Mouse (Mus musculus): ENCODE measurements around the gene Gm21680. TPM values are rescaled to one million over a fixed set of nuclear protein-coding genes. Genes with fewer than 3 reads are reported as not detected.
"Not testable (repeated sequence)": the region's sequence is repeated elsewhere in the genome, so short reads cannot be mapped to it uniquely, and the experiment has no call there.

Gm21680 gene
- total and polyA plus RNA-seq, 2 experiments from 2014 or later, result not detected

GRCm38 (mm10) chr5:25945391-25945790 is 27.1 kb downstream of the Gm21680 start:
- H3K9ac ChIP-seq (replicated peaks; ENCODE audit: low read depth, low read length); H3K4me3 ChIP-seq (ENCODE audit: low read depth, low read length); H3K9me3 ChIP-seq (replicated peaks; ENCODE audit: control insufficient read depth, low read length); H3K27ac ChIP-seq (ENCODE audit: low read depth); H3K36me3 ChIP-seq (replicated peaks; ENCODE audit: control insufficient read depth, insufficient read depth, low read length); ATAC-seq (ENCODE audit: insufficient read depth, low read depth); H3K27me3 ChIP-seq (ENCODE audit: control insufficient read depth, insufficient read depth, low read length); H3K4me1 ChIP-seq (ENCODE audit: control insufficient read depth, insufficient read depth); H3K4me2 ChIP-seq (ENCODE audit: low read depth, low read length): not testable (repeated sequence)
- 72% methylated on average over 2 of the region's 2 CpGs for WGBS
- peak; percentile 5 for DNase-seq (ENCODE audit: low spot score)

- H3K27me3 ChIP-seq (ENCODE audit: control insufficient read depth, insufficient read depth, low read length); DNase-seq (ENCODE audit: low spot score); H3K9me3 ChIP-seq (replicated peaks; ENCODE audit: control insufficient read depth, low read length); H3K4me1 ChIP-seq (ENCODE audit: control insufficient read depth, insufficient read depth); H3K27ac ChIP-seq (ENCODE audit: low read depth); H3K36me3 ChIP-seq (replicated peaks; ENCODE audit: control insufficient read depth, insufficient read depth, low read length); H3K9ac ChIP-seq (replicated peaks; ENCODE audit: low read depth, low read length); ATAC-seq (ENCODE audit: insufficient read depth, low read depth); H3K4me2 ChIP-seq (ENCODE audit: low read depth, low read length); H3K4me3 ChIP-seq (ENCODE audit: low read depth, low read length): not testable (repeated sequence)
- WGBS, result 41% methylated on average over 2 of the region's 2 CpGs
Measured at GRCm38 (mm10) chr5:25942281-25942680, 30.2 kb downstream of the Gm21680 start, which contains the start of gene Gm21663. Gene Gm21663, minus strand, starts transcription at chr5:25942381.

Other genes with a start within 250 kb of the Gm21680 start
- gene Actr3b, start 212.7 kb downstream of the Gm21680 start, total RNA-seq (2014; rRNA removed; ENCODE audit: low replicate concordance), result 12.0 and 16.7 TPM in 2 replicates
- 27.6 and 29.4 TPM in 2 replicates for gene Actr3b, start 212.7 kb downstream of the Gm21680 start, polyA plus RNA-seq (2015; fragmentation: Nextera tagmentation; extraction: Ambion mirVana)
- 0.42 TPM in 1 of 2 replicates, not detected in the other for gene Gm21663, start 30.3 kb downstream of the Gm21680 start, total RNA-seq (2014; rRNA removed; ENCODE audit: low replicate concordance)
- not detected in 2 replicates for gene Gm21663, start 30.3 kb downstream of the Gm21680 start, polyA plus RNA-seq (2015; fragmentation: Nextera tagmentation; extraction: Ambion mirVana)
- gene Gm21671, start 18.2 kb downstream of the Gm21680 start, total RNA-seq (2014; rRNA removed; ENCODE audit: low replicate concordance), result not detected in 2 replicates
- gene Gm21671, start 18.2 kb downstream of the Gm21680 start, polyA plus RNA-seq (2015; fragmentation: Nextera tagmentation; extraction: Ambion mirVana), result not detected in 2 replicates
- not detected in 2 replicates for gene Gm21698, start 16.0 kb upstream of the Gm21680 start, total RNA-seq (2014; rRNA removed; ENCODE audit: low replicate concordance)
- gene Gm21698, start 16.0 kb upstream of the Gm21680 start, polyA plus RNA-seq (2015; fragmentation: Nextera tagmentation; extraction: Ambion mirVana), result 0.05 and 0.10 TPM in 2 replicates
- not detected in 2 replicates for gene Gm1979, start 32.1 kb upstream of the Gm21680 start, total RNA-seq (2014; rRNA removed; ENCODE audit: low replicate concordance)
- 0.05 TPM in 1 of 2 replicates, not detected in the other for gene Gm1979, start 32.1 kb upstream of the Gm21680 start, polyA plus RNA-seq (2015; fragmentation: Nextera tagmentation; extraction: Ambion mirVana)
- gene Gm5862, start 50.3 kb upstream of the Gm21680 start, total RNA-seq (2014; rRNA removed; ENCODE audit: low replicate concordance), result not detected in 2 replicates
- not detected in 2 replicates for gene Gm5862, start 50.3 kb upstream of the Gm21680 start, polyA plus RNA-seq (2015; fragmentation: Nextera tagmentation; extraction: Ambion mirVana)
- not detected in 2 replicates for gene Speer4a, start 66.9 kb upstream of the Gm21680 start, total RNA-seq (2014; rRNA removed; ENCODE audit: low replicate concordance)
- 0.04 TPM in 1 of 2 replicates, not detected in the other for gene Speer4a, start 66.9 kb upstream of the Gm21680 start, polyA plus RNA-seq (2015; fragmentation: Nextera tagmentation; extraction: Ambion mirVana)
- gene Gm7347, start 85.9 kb upstream of the Gm21680 start, total RNA-seq (2014; rRNA removed; ENCODE audit: low replicate concordance), result not detected in 2 replicates
- not detected in 2 replicates for gene Gm7347, start 85.9 kb upstream of the Gm21680 start, polyA plus RNA-seq (2015; fragmentation: Nextera tagmentation; extraction: Ambion mirVana)
- gene Gm10471, start 116.6 kb upstream of the Gm21680 start, total RNA-seq (2014; rRNA removed; ENCODE audit: low replicate concordance), result not detected in 2 replicates
- gene Gm10471, start 116.6 kb upstream of the Gm21680 start, polyA plus RNA-seq (2015; fragmentation: Nextera tagmentation; extraction: Ambion mirVana), result not detected in 2 replicates
- gene 5031410I06Rik, start 132.7 kb upstream of the Gm21680 start, total RNA-seq (2014; rRNA removed; ENCODE audit: low replicate concordance), result not detected in 2 replicates
- 0.04 TPM in 1 of 2 replicates, not detected in the other for gene 5031410I06Rik, start 132.7 kb upstream of the Gm21680 start, polyA plus RNA-seq (2015; fragmentation: Nextera tagmentation; extraction: Ambion mirVana)
- not detected in 2 replicates for gene Gm10220, start 148.8 kb upstream of the Gm21680 start, total RNA-seq (2014; rRNA removed; ENCODE audit: low replicate concordance)
- gene Gm10220, start 148.8 kb upstream of the Gm21680 start, polyA plus RNA-seq (2015; fragmentation: Nextera tagmentation; extraction: Ambion mirVana), result not detected in 2 replicates